Mouse (Mus musculus) liver, embryonic 14.5 days (tissue): Measurements from ENCODE around the gene Mapk8ip3. TPM values are rescaled to one million over a fixed set of nuclear protein-coding genes. Genes with fewer than 3 reads are reported as not detected.
A peak's percentile ranks its signal among the peaks of the same experiment; 100 is the strongest.

Source experiments
- ATAC-seq: fragments of 200-750 bp; cut with Nextera tagmentation; 2 replicates; pipeline ENCODE4 v1.8.0; 2017; ENCODE audit warnings: moderate number of reproducible peaks, mild to moderate bottlenecking, moderate library complexity; ENCODE audit not compliant: insufficient read depth
- DNase-seq, 3 experiments: peaks; one replicate each; pipeline ENCODE4 v3.0.0-alpha.2; 2012 to 2013; ENCODE audit warnings: low read depth in 3 of 3, low spot score in 3 of 3
- H3K27ac ChIP-seq: fragments of 300-500 bp; sonication (generic); 2 replicates; pipeline ENCODE4 v1.5.1; 2014; ENCODE audit warnings: moderate library complexity, mild to moderate bottlenecking, control low read depth, inconsistent platforms
- H3K27me3 ChIP-seq: fragments of 300-500 bp; sonication (generic); 2 replicates; pipeline ENCODE4 v1.6.1; 2014; ENCODE audit warnings: mild to moderate bottlenecking, low read length, moderate library complexity; ENCODE audit not compliant: control insufficient read depth, insufficient read depth
- H3K36me3 ChIP-seq: fragments of 300-500 bp; sonication (generic); replicated peaks from 2 replicates; pipeline ENCODE4 v1.6.1; 2014; ENCODE audit warnings: low read depth; ENCODE audit not compliant: control insufficient read depth, insufficient read depth
- H3K4me1 ChIP-seq, 2 experiments: fragments of 200-500 bp in 1 of 2; fragments of 300-500 bp in 1 of 2; sonication (generic) in 1 of 2; replicated peaks; 2 replicates each; pipeline ENCODE4 v1.6.1; 2012 to 2014; ENCODE audit warnings: antibody characterized with exemption in 1 of 2, inconsistent platforms in 1 of 2, low read length in 1 of 2; ENCODE audit not compliant: control insufficient read depth in 2 of 2, insufficient read depth in 2 of 2
- H3K4me2 ChIP-seq: fragments of 300-500 bp; sonication (generic); 2 replicates; pipeline ENCODE4 v1.6.1; 2014; ENCODE audit warnings: low read depth, mild to moderate bottlenecking, control low read depth, moderate library complexity
- H3K4me3 ChIP-seq, 2 experiments: fragments of 200-500 bp in 1 of 2; fragments of 300-500 bp in 1 of 2; sonication (generic) in 1 of 2; 2 replicates each; pipeline ENCODE4 v1.5.1; 2012 to 2014; ENCODE audit warnings: low read depth in 2 of 2, low read length in 2 of 2, mild to moderate bottlenecking in 2 of 2, control low read depth in 1 of 2, inconsistent platforms in 1 of 2, moderate library complexity in 1 of 2; ENCODE audit not compliant: insufficient read depth in 1 of 2
- H3K9ac ChIP-seq: fragments of 300-500 bp; sonication (generic); replicated peaks from 2 replicates; pipeline ENCODE4 v1.6.1; 2014; ENCODE audit warnings: mild to moderate bottlenecking, control low read depth, moderate library complexity
- H3K9me3 ChIP-seq: fragments of 300-500 bp; sonication (generic); 2 replicates; pipeline ENCODE4 v1.6.1; 2016; ENCODE audit warnings: low read length, mixed read lengths; ENCODE audit not compliant: control insufficient read depth
- CTCF ChIP-seq: IDR thresholded peaks from 2 replicates; pipeline ENCODE4 v1.5.1; 2016; ENCODE audit warnings: antibody characterized with exemption, low read depth, control low read depth
- EP300 ChIP-seq: IDR thresholded peaks from 2 replicates; pipeline ENCODE4 v1.6.1; 2016; ENCODE audit warnings: antibody characterized with exemption, low read depth
- WGBS: fragments of 180-500 bp; shearing (Covaris S2); extraction: QIAGEN DNeasy Blood & Tissue Kit; methylation state at CpG from one replicate; pipeline ENCODE4 v1.1.7; 2014; ENCODE audit not compliant: insufficient replicate concordance; 5-methylcytosine and 5-hydroxymethylcytosine counted together
- polyA plus RNA-seq, 2 experiments: library from polyadenylated mRNA; depleted of rRNA in 1 of 2; stranded (reverse) in 1 of 2; unstranded in 1 of 2; fragments of >200 nt; fragmentation: Nextera tagmentation in 1 of 2; extraction: Ambion mirVana in 1 of 2; gene quantifications; 2 replicates each; pipeline versions ENCODE4 v1.2.1 to v1.2.3; 2012 to 2014

The Mapk8ip3 gene
- polyA plus RNA-seq, 2 experiments: 7.2 to 34.3 TPM

GRCm38 (mm10) chr17:24892785-24893184 lies 44.0 kb downstream of the Mapk8ip3 start:
- no peaks in the 10 kb centered on the region for H3K27me3 ChIP-seq
- no peak overlapping the region for H3K4me3 ChIP-seq
- DNase-seq (no peak), ATAC-seq (no peak)
- H3K36me3 ChIP-seq: peaks cover 53% of the 10 kb centered on the region
- no peak for TF ChIP-seq EP300
- no peak for TF ChIP-seq CTCF
- no peak overlapping the region for H3K4me2 ChIP-seq
- no peak overlapping the region for H3K9ac ChIP-seq
- peaks cover 18 to 21% of the 10 kb centered on the region in 2 experiments for H3K4me1 ChIP-seq
- H3K27ac ChIP-seq: no peak overlapping the region
- H3K9me3 ChIP-seq: no peaks in the 10 kb centered on the region
- WGBS: 89% methylated on average over 12 of the region's 12 CpGs

GRCm38 (mm10) chr17:24891321-24891720 lies 45.5 kb downstream of the Mapk8ip3 start:
- H3K36me3 ChIP-seq: peaks cover 49% of the 10 kb centered on the region
- no peaks in the 10 kb centered on the region for H3K27me3 ChIP-seq
- no peak overlapping the region for H3K27ac ChIP-seq
- no peak for ATAC-seq
- 91% methylated on average over 13 of the region's 13 CpGs for WGBS
- TF ChIP-seq CTCF: no peak
- TF ChIP-seq EP300: no peak
- no peaks in the 10 kb centered on the region for H3K9me3 ChIP-seq
- H3K4me3 ChIP-seq: no peak overlapping the region
- no peak overlapping the region for H3K9ac ChIP-seq
- no peak overlapping the region for H3K4me2 ChIP-seq
- DNase-seq: no peak
- peaks cover 18 to 21% of the 10 kb centered on the region in 2 experiments for H3K4me1 ChIP-seq

DNA sequence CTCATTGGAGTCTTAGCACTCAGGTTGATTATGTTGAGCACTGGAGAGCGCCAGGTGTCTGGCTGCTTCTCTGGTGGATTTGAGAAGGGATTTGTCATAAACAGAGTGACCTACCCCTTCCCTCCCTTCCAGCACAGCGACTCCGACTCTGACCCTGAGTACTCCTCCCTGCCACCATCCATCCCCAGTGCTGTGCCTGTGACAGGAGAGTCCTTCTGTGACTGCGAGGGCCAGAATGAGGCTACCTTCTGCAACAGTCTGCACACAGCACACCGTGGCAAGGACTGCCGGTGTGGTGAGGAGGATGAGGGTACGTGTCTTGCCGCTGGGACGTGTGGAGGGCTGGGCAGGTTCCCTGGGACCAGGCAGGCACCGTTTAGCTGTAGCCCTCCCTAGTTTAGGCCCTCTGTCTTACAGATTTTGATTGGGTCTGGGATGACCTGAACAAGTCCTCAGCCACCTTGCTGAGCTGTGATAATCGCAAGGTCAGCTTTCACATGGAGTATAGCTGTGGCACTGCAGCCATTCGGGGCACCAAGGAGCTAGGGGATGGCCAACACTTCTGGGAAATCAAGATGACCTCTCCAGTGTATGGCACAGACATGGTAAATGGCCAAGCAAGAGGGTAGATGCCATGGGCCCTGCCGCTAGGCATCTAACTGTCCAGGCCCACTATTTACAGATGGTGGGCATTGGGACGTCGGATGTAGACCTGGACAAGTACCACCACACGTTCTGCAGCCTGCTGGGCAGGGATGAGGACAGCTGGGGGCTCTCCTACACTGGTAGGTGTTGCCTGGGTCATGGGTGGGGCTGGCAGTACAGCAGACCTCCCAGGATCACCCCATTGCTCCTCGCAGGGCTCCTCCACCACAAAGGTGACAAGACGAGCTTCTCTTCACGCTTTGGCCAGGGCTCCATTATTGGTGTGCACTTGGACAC lies 46.4 kb downstream of the Mapk8ip3 start:
- 84% methylated on average over 19 of the region's 19 CpGs for WGBS
- ATAC-seq: no peak
- no peak for DNase-seq
- Histone ChIP-seq H3K4me3 (no peak overlapping the region), H3K4me2 (no peak overlapping the region), H3K9me3 (no peaks in the 10 kb centered on the region), H3K27ac (no peak overlapping the region), H3K9ac (no peak overlapping the region), H3K4me1 (peaks cover 12 to 17% of the 10 kb centered on the region in 2 experiments), H3K36me3 (peaks cover 49% of the 10 kb centered on the region), H3K27me3 (no peaks in the 10 kb centered on the region)
- TF ChIP-seq EP300 (no peak), CTCF (no peak)

- H3K36me3 ChIP-seq: peaks cover 59% of the 10 kb centered on the region
- H3K4me3 ChIP-seq: no peak overlapping the region
- H3K4me1 ChIP-seq: peaks cover 14 to 22% of the 10 kb centered on the region in 2 experiments
- no peaks in the 10 kb centered on the region for H3K27me3 ChIP-seq
- H3K9ac ChIP-seq: no peak overlapping the region
- no peaks in the 10 kb centered on the region for H3K9me3 ChIP-seq
- 75% methylated on average over 3 of the region's 3 CpGs for WGBS
- no peak for ATAC-seq
- peak overlapping the region; percentile 89; the same call in 1 of the 2 replicates for H3K4me2 ChIP-seq
- no peak for TF ChIP-seq CTCF
- TF ChIP-seq EP300: no peak
- DNase-seq: no peak
- no peak overlapping the region for H3K27ac ChIP-seq
Measured at GRCm38 (mm10) chr17:24888862-24889261, 47.9 kb downstream of the Mapk8ip3 start.

- peaks cover 66% of the 10 kb centered on the region for H3K36me3 ChIP-seq
- peak overlapping the region; percentile 52 for H3K27ac ChIP-seq
- 59% methylated on average over 18 of the region's 18 CpGs for WGBS
- peaks cover 14 to 19% of the 10 kb centered on the region in 2 experiments for H3K4me1 ChIP-seq
- ATAC-seq: no peak
- peak overlapping the region; percentile 85 to 96 for H3K4me3 ChIP-seq
- peak overlapping the region; percentile 89 for H3K4me2 ChIP-seq
- no peaks in the 10 kb centered on the region for H3K9me3 ChIP-seq
- peak overlapping the region; percentile 81 for H3K9ac ChIP-seq
- no peak for DNase-seq
- H3K27me3 ChIP-seq: no peaks in the 10 kb centered on the region
- TF ChIP-seq CTCF: no peak
- TF ChIP-seq EP300: no peak
Measured at GRCm38 (mm10) chr17:24887291-24888080, 49.3 kb downstream of the Mapk8ip3 start.
